Mouse (Mus musculus) MEL (cell line): Measurements from ENCODE around the gene Tmem160. TPM values are rescaled to one million over a fixed set of nuclear protein-coding genes. Genes with fewer than 3 reads are reported as not detected.

Experiments
- DNase-seq: peaks from one replicate; pipeline ENCODE4 v3.0.0; 2011; ENCODE audit warnings: low read depth, low spot score
- H3K27ac ChIP-seq: 2 replicates; pipeline ENCODE4 v1.5.1; 2012; ENCODE audit warnings: low read depth, mild to moderate bottlenecking, control low read depth, low read length, moderate library complexity; ENCODE audit not compliant: control insufficient read depth
- H3K27me3 ChIP-seq, 2 experiments: fragments of 150-350 bp in 1 of 2; sonication (generic) in 1 of 2; 2 replicates each; pipeline ENCODE4 v1.6.1; 2012; ENCODE audit warnings: low read length in 2 of 2, mild to moderate bottlenecking in 2 of 2, improper control_type of control experiment in 1 of 2, moderate library complexity in 1 of 2; ENCODE audit not compliant: insufficient read depth in 2 of 2, control insufficient read depth in 1 of 2
- H3K36me3 ChIP-seq, 2 experiments: 2 replicates each; pipeline ENCODE4 v1.6.1; 2012 to 2014; ENCODE audit warnings: low read length in 2 of 2, improper control_type of control experiment in 1 of 2, inconsistent platforms in 1 of 2, mild to moderate bottlenecking in 1 of 2; ENCODE audit not compliant: insufficient read depth in 2 of 2, control insufficient read depth in 1 of 2
- H3K4me1 ChIP-seq, 2 experiments: fragments of 150-350 bp in 1 of 2; sonication (generic) in 1 of 2; 2 replicates each; pipeline ENCODE4 v1.6.1; 2012; ENCODE audit warnings: low read length in 2 of 2, improper control_type of control experiment in 1 of 2, mild to moderate bottlenecking in 1 of 2; ENCODE audit not compliant: insufficient read depth in 2 of 2, control insufficient read depth in 1 of 2
- H3K4me3 ChIP-seq, 2 experiments: fragments of 150-350 bp in 1 of 2; sonication (generic) in 1 of 2; 2 replicates each; pipeline ENCODE4 v1.5.1; 2012; ENCODE audit warnings: low read depth in 2 of 2, low read length in 2 of 2, mild to moderate bottlenecking in 2 of 2, moderate library complexity in 2 of 2, control low read depth in 1 of 2, improper control_type of control experiment in 1 of 2; ENCODE audit not compliant: control insufficient read depth in 1 of 2, insufficient read depth in 1 of 2
- H3K79me2 ChIP-seq: 2 replicates; pipeline ENCODE4 v1.6.1; 2012; ENCODE audit warnings: mild to moderate bottlenecking, low read length, moderate library complexity; ENCODE audit not compliant: control insufficient read depth, poor library complexity, insufficient read depth
- H3K9ac ChIP-seq: 2 replicates; pipeline ENCODE4 v1.6.1; 2012; ENCODE audit warnings: low read depth, mild to moderate bottlenecking, control low read depth, low read length, moderate library complexity; ENCODE audit not compliant: control insufficient read depth, poor library complexity, severe bottlenecking
- H3K9me3 ChIP-seq: fragments of 150-350 bp; sonication (generic); replicated peaks from 2 replicates; pipeline ENCODE4 v1.6.1; 2012; ENCODE audit warnings: mild to moderate bottlenecking, low read length, improper control_type of control experiment, moderate library complexity; ENCODE audit not compliant: insufficient read depth
- BHLHE40 ChIP-seq: IDR thresholded peaks from 2 replicates; pipeline ENCODE4 v1.6.1; 2012; ENCODE audit warnings: low read depth, mild to moderate bottlenecking, inconsistent platforms, low read length, improper control_type of control experiment, borderline replicate concordance
- CHD2 ChIP-seq: IDR thresholded peaks from 2 replicates; pipeline ENCODE4 v1.6.1; 2011; ENCODE audit warnings: low read length, improper control_type of control experiment
- CTCF ChIP-seq, 3 experiments: IDR thresholded peaks in 2 of 3; conservative IDR thresholded peaks in 1 of 3; 2 replicates each; pipeline ENCODE4 v1.5.1; 2011 to 2012; ENCODE audit warnings: low read length in 3 of 3, low read depth in 2 of 3, mild to moderate bottlenecking in 2 of 3, improper control_type of control experiment in 1 of 3, inconsistent platforms in 1 of 3, mixed read lengths in 1 of 3, moderate library complexity in 1 of 3; ENCODE audit not compliant: control insufficient read depth in 1 of 3, insufficient read depth in 1 of 3, poor library complexity in 1 of 3, severe bottlenecking in 1 of 3
- ETS1 ChIP-seq: IDR thresholded peaks from 2 replicates; pipeline ENCODE4 v1.6.1; 2012; ENCODE audit warnings: low read depth, mild to moderate bottlenecking, inconsistent platforms, low read length, improper control_type of control experiment, moderate library complexity
- GATA1 ChIP-seq: IDR thresholded peaks from 2 replicates; pipeline ENCODE4 v1.6.1; 2011; ENCODE audit warnings: low read depth, low read length, improper control_type of control experiment
- JUND ChIP-seq: IDR thresholded peaks from 2 replicates; pipeline ENCODE4 v1.6.1; 2011; ENCODE audit warnings: low read depth, mild to moderate bottlenecking, improper control_type of control experiment, low read length
- MAX ChIP-seq: IDR thresholded peaks from 2 replicates; pipeline ENCODE4 v1.6.1; 2011; ENCODE audit warnings: low read length, improper control_type of control experiment
- MAZ ChIP-seq: IDR thresholded peaks from 2 replicates; pipeline ENCODE4 v1.6.1; 2012; ENCODE audit warnings: low read depth, mild to moderate bottlenecking, inconsistent platforms, low read length, improper control_type of control experiment
- MXI1 ChIP-seq: IDR thresholded peaks from 2 replicates; pipeline ENCODE4 v1.6.1; 2011; ENCODE audit warnings: mild to moderate bottlenecking, low read depth, low read length, improper control_type of control experiment
- NELFE ChIP-seq: IDR thresholded peaks from 2 replicates; pipeline ENCODE4 v1.6.1; 2011; ENCODE audit warnings: low read depth, low read length, improper control_type of control experiment
- RAD21 ChIP-seq: IDR thresholded peaks from 2 replicates; pipeline ENCODE4 v1.6.1; 2011; ENCODE audit warnings: mild to moderate bottlenecking, low read depth, low read length, improper control_type of control experiment
- RCOR1 ChIP-seq: IDR thresholded peaks from 2 replicates; pipeline ENCODE4 v1.6.1; 2012; ENCODE audit warnings: low read depth, mild to moderate bottlenecking, inconsistent platforms, low read length, improper control_type of control experiment
- SMC3 ChIP-seq: IDR thresholded peaks from 2 replicates; pipeline ENCODE4 v1.6.1; 2011; ENCODE audit warnings: low read depth, low read length, improper control_type of control experiment
- TCF12 ChIP-seq: IDR thresholded peaks from 2 replicates; pipeline ENCODE4 v1.6.1; 2014; ENCODE audit warnings: low read depth, mild to moderate bottlenecking, inconsistent platforms, low read length, improper control_type of control experiment, moderate library complexity
- USF1 ChIP-seq: IDR thresholded peaks from 2 replicates; pipeline ENCODE4 v1.6.1; 2014; ENCODE audit warnings: low read depth, mild to moderate bottlenecking, inconsistent platforms, low read length, improper control_type of control experiment, moderate library complexity
- USF2 ChIP-seq, 2 experiments: IDR thresholded peaks; 2 replicates each; pipeline ENCODE4 v1.6.1; 2011 to 2012; ENCODE audit warnings: improper control_type of control experiment in 2 of 2, low read length in 2 of 2, borderline replicate concordance in 1 of 2, inconsistent platforms in 1 of 2, low read depth in 1 of 2, mild to moderate bottlenecking in 1 of 2; ENCODE audit not compliant: insufficient read depth in 1 of 2
- ZC3H11A ChIP-seq: IDR thresholded peaks from 2 replicates; pipeline ENCODE4 v1.6.1; 2012; ENCODE audit warnings: low read depth, mild to moderate bottlenecking, inconsistent platforms, low read length, improper control_type of control experiment
- polyA plus RNA-seq, 2 experiments: library from polyadenylated mRNA; stranded (reverse) in 1 of 2; unstranded in 1 of 2; fragments of >175 nt in 1 of 2; fragments of >200 nt in 1 of 2; gene quantifications; 2 replicates each; pipeline versions ENCODE4 v1.2.1 to v1.2.4; 2012; ENCODE audit warnings: low replicate concordance in 2 of 2, low read depth in 1 of 2; ENCODE audit not compliant: insufficient read length in 2 of 2, insufficient read depth in 1 of 2, missing spikeins in 1 of 2
- total RNA-seq: library from RNA; depleted of rRNA; stranded (reverse); fragments of 300-350 nt; gene quantifications from 2 replicates; pipeline ENCODE4 v1.2.3, GENCODE M21; 2012

Gene Tmem160
- total and polyA plus RNA-seq, 3 experiments, result 73.3 to 90.1 TPM; not detected in 1

DNA sequence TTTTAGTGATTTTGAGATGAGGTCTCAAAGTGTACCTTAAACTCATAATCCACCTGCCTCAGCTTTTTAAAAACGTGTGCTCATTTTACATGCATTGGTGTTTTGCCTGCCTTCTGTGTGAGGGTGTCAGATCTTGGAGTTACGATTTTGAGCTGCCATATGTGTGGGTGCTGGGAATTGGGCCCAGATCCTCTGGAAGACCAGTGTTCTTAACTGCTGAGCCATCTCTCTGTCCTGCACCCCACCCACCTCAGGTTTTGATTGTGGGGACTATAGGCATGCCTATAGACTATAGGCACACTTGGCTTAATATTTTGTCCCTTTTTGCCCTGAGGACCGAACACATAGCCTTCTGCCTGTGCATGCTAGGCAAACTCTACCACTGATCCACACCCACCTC, 39.6 kb downstream of the Tmem160 start:
- TF ChIP-seq MAX (no peak), USF2 (IDR thresholded peaks at IDR 0.05; ENCODE audit: borderline replicate concordance in 1 of 2, insufficient read depth in 1 of 2, low read depth in 1 of 2, low read length in 2 of 2) (no peak), ETS1 (no peak), CHD2 (no peak), MAZ (no peak), RCOR1 (no peak), TCF12 (no peak), SMC3 (no peak), GATA1 (no peak), JUND (no peak), MXI1 (no peak), NELFE (no peak), USF1 (no peak)
- H3K27me3 ChIP-seq, result no peaks in the 10 kb centered on the region

DNA sequence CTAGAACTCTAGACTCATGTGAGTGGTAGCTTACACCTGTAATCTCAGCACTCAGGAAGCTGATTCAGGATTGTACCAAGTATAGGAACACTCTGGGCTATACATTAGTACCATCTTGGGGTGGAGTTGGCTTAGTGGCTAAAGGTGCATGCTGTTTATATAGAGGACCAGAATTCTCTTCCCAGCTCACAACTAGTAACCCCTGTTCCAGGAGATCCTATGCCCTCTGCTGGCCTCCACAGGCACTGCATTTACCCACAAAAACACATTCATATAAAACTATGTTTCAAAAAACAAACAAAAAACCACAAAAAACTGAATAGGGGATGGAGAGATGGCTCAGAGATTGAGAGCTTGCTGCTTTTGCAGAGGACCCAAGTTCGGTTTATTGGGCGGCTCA, 40.8 kb downstream of the Tmem160 start:
- H3K4me1 ChIP-seq, result peaks cover 0 to 12% of the 10 kb centered on the region in 2 experiments; a peak in 2 of 4 replicates
- H3K9ac ChIP-seq, result no peak overlapping the region
- no peak overlapping the region for H3K27ac ChIP-seq
- no peaks in the 10 kb centered on the region for H3K9me3 ChIP-seq
- peak; percentile 71 for DNase-seq
- H3K27me3 ChIP-seq, result no peaks in the 10 kb centered on the region
- H3K4me3 ChIP-seq, result no peak overlapping the region
- TF ChIP-seq BHLHE40 (no peak), SMC3 (peak; percentile 69), CTCF (IDR thresholded peaks at IDR 0.05 in 2 of 3, conservative IDR thresholded peaks at IDR 0.05 in 1 of 3; ENCODE audit: control insufficient read depth in 1 of 3, insufficient read depth in 1 of 3, low read depth in 2 of 3, low read length in 3 of 3, poor library complexity in 1 of 3, severe bottlenecking in 1 of 3) (peak; percentile 68 to 76 (median 68)), RAD21 (peak; percentile 36), RCOR1 (no peak), ZC3H11A (peak; percentile 40)
- H3K36me3 ChIP-seq, result peaks cover 0 to 6% of the 10 kb centered on the region in 2 experiments; a peak in 2 of 4 replicates
- H3K79me2 ChIP-seq, result no peaks in the 10 kb centered on the region

More for the DNA sequence above, 39.6 kb downstream of the Tmem160 start:
- Histone ChIP-seq H3K27ac (no peak overlapping the region), H3K4me3 (no peak overlapping the region), H3K79me2 (no peaks in the 10 kb centered on the region), H3K36me3 (peaks cover 0 to 6% of the 10 kb centered on the region in 2 experiments; a peak in 2 of 4 replicates), H3K9me3 (no peaks in the 10 kb centered on the region), H3K9ac (no peak overlapping the region), H3K4me1 (peaks cover 0 to 15% of the 10 kb centered on the region in 2 experiments; a peak in 2 of 4 replicates)
- no peak for DNase-seq
